Mouse (Mus musculus) liver, embryonic 14.5 days (tissue): ENCODE results near the gene Focad.

Experiments
- CTCF ChIP-seq: IDR thresholded peaks from 2 replicates; pipeline ENCODE4 v1.5.1; 2016; ENCODE audit warnings: antibody characterized with exemption, low read depth, control low read depth
- EP300 ChIP-seq: IDR thresholded peaks from 2 replicates; pipeline ENCODE4 v1.6.1; 2016; ENCODE audit warnings: antibody characterized with exemption, low read depth

DNA sequence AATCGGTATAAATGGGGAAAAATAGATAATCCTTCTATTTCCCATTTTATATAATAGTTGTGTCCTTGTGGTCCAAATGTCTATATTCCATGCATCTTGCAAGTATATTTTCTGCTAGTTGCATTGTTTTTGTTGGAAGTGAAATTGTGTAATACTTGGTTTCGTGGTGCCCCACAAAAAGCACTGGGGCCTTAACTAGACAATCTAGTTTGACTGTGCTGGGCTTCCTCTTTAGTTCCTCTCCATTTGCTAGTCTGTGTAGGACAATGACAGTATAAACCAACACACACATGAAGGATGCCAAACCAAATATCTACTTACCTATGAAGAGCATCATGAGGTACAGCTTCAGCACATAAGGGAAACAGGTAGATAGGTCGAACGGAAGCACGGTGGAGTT, 324.9 kb downstream of the Focad start:
- TF ChIP-seq CTCF (no peak), EP300 (no peak)
